10 mouse cellular contexts compared by ENCODE assay signal in genomic region chr19:50141853-50142252, GRCm38 (mm10).
DNase-seq lines count a peak whose midpoint lies in the region; ATAC-seq and TF ChIP-seq lines count a peak whose summit lies in the region.
"Had no signal": no experiment of that assay in that cellular context is flagged by ENCODE, and none has a peak within 500 bp of the region (broad histone marks: within the 10 kb centered on the region; RNA-seq: fewer than 3 reads in every experiment).

No protein-coding gene starts in this region.

- no peak for TF ChIP-seq CTCF in lung, postnatal 0 days (IDR thresholded peaks at IDR 0.05)

- ATAC-seq in forebrain, embryonic 16.5 days, result peak; percentile 92
- no peak for ATAC-seq in lung, postnatal 0 days

- H3K27me3 ChIP-seq in forebrain, embryonic 16.5 days (replicated peaks; ENCODE audit: control insufficient read depth, insufficient read depth, low read length), result no peaks in the 10 kb centered on the region
- no peaks in the 10 kb centered on the region for H3K27me3 ChIP-seq in lung, postnatal 0 days (replicated peaks; ENCODE audit: insufficient read depth, low read length)
- H3K27me3 ChIP-seq: neural tube, embryonic 12.5 days had no signal

- H3K9me3 ChIP-seq in forebrain, embryonic 16.5 days (ENCODE audit: control insufficient read depth, low read length), result no peaks in the 10 kb centered on the region
- H3K9me3 ChIP-seq in lung, postnatal 0 days (ENCODE audit: low read length), result no peaks in the 10 kb centered on the region
- H3K9me3 ChIP-seq: neural tube, embryonic 12.5 days had no signal

- H3K36me3 ChIP-seq in forebrain, embryonic 16.5 days (ENCODE audit: control insufficient read depth, insufficient read depth), result no peaks in the 10 kb centered on the region
- H3K36me3 ChIP-seq in lung, postnatal 0 days (ENCODE audit: insufficient read depth, low read length), result no peaks in the 10 kb centered on the region
- H3K36me3 ChIP-seq: neural tube, embryonic 12.5 days had no signal

- peak; percentile 19 to 41 for DNase-seq in cerebellum, postnatal 25 days
- no peak for DNase-seq in cerebellum, adult 8-10 months
- peak; percentile 7 for DNase-seq in kidney, postnatal 14 days
- no peak for DNase-seq in kidney, adult 9 months
- DNase-seq in lung, postnatal 0 days (ENCODE audit: low spot score), result peak; percentile 19
- no peak for DNase-seq in natural killer cell, adult 2 months (ENCODE audit: low spot score in 2 of 2)
- DNase-seq in adrenal gland, adult 2 months, result no peak

- H3K9ac ChIP-seq in forebrain, embryonic 16.5 days (replicated peaks; ENCODE audit: low read depth, low read length), result no peak overlapping the region
- no peak overlapping the region for H3K9ac ChIP-seq in lung, postnatal 0 days (replicated peaks; ENCODE audit: low read depth)
- H3K9ac ChIP-seq: neural tube, embryonic 12.5 days had no signal

- TF ChIP-seq EP300 in lung, postnatal 0 days (IDR thresholded peaks at IDR 0.05), result no peak

- 28% methylated on average over 8 of the region's 8 CpGs for WGBS in forebrain, embryonic 16.5 days
- WGBS in lung, postnatal 0 days, result 39% methylated on average over 8 of the region's 8 CpGs

- H3K4me1 ChIP-seq in forebrain, embryonic 16.5 days (replicated peaks; ENCODE audit: control insufficient read depth, insufficient read depth, low read length), result peaks cover 5% of the 10 kb centered on the region; the same call in 1 of the 2 replicates
- no peaks in the 10 kb centered on the region for H3K4me1 ChIP-seq in lung, postnatal 0 days (ENCODE audit: insufficient read depth, low read depth, low read length)
- H3K4me1 ChIP-seq: neural tube, embryonic 12.5 days had no signal

- no peak overlapping the region for H3K27ac ChIP-seq in forebrain, embryonic 16.5 days (ENCODE audit: low read length)
- no peak overlapping the region for H3K27ac ChIP-seq in lung, postnatal 0 days (ENCODE audit: low read length)
- H3K27ac ChIP-seq: macrophage; neural tube, embryonic 12.5 days had no signal

- no peak overlapping the region for H3K4me3 ChIP-seq in forebrain, embryonic 16.5 days (replicated peaks; ENCODE audit: low read length)
- no peak overlapping the region for H3K4me3 ChIP-seq in lung, postnatal 0 days (ENCODE audit: low read depth, low read length)
- H3K4me3 ChIP-seq: neural tube, embryonic 12.5 days had no signal

- H3K4me2 ChIP-seq in forebrain, embryonic 16.5 days (ENCODE audit: low read length), result no peak overlapping the region
- no peak overlapping the region for H3K4me2 ChIP-seq in lung, postnatal 0 days (replicated peaks; ENCODE audit: low read depth, low read length)
- H3K4me2 ChIP-seq: neural tube, embryonic 12.5 days had no signal

Comparison
In these comparisons a context has a peak if more than half of its experiments do, and no peak if none do; other contexts are left out.
1. DNase-seq: peak in cerebellum, postnatal 25 days (2 of 2), kidney, postnatal 14 days (single experiment) and lung, postnatal 0 days (single experiment); none in cerebellum, adult 8-10 months (single experiment), kidney, adult 9 months (single experiment), natural killer cell, adult 2 months (0 of 2) and adrenal gland, adult 2 months (single experiment).